Mouse (Mus musculus) heart, embryonic 10.5 days (tissue): ENCODE data around the gene Pik3r2. TPM values are rescaled to one million over a fixed set of nuclear protein-coding genes. Genes with fewer than 3 reads are reported as not detected.

Experiments used
- DNase-seq: peaks from one replicate; pipeline ENCODE4 v3.0.0-alpha.2; 2017; ENCODE audit warnings: low spot score
- H3K27ac ChIP-seq: fragments of 300-500 bp; sonication (generic); 2 replicates; pipeline ENCODE4 v1.5.1; 2016; ENCODE audit warnings: mild to moderate bottlenecking
- H3K27me3 ChIP-seq: fragments of 300-500 bp; sonication (generic); 2 replicates; pipeline ENCODE4 v1.6.1; 2016; ENCODE audit warnings: mild to moderate bottlenecking; ENCODE audit not compliant: poor library complexity, insufficient read depth, severe bottlenecking
- H3K36me3 ChIP-seq: fragments of 300-500 bp; sonication (generic); 2 replicates; pipeline ENCODE4 v1.6.1; 2016; ENCODE audit warnings: mild to moderate bottlenecking, moderate library complexity
- H3K4me1 ChIP-seq: fragments of 300-500 bp; sonication (generic); 2 replicates; pipeline ENCODE4 v1.6.1; 2016; ENCODE audit warnings: mild to moderate bottlenecking
- H3K4me3 ChIP-seq: fragments of 300-500 bp; sonication (generic); 2 replicates; pipeline ENCODE4 v1.5.1; 2016; ENCODE audit warnings: mild to moderate bottlenecking, moderate library complexity
- H3K9me3 ChIP-seq: fragments of 300-500 bp; sonication (generic); 2 replicates; pipeline ENCODE4 v1.6.1; 2016; ENCODE audit warnings: mild to moderate bottlenecking, moderate library complexity
- WGBS: fragments of 180-500 bp; shearing (Covaris S2); methylation state at CpG from one replicate; pipeline ENCODE4 v1.1.7; 2016; 5-methylcytosine and 5-hydroxymethylcytosine counted together
- polyA plus RNA-seq: library from polyadenylated mRNA; unstranded; fragments of >200 nt; fragmentation: Nextera tagmentation; extraction: Ambion mirVana; gene quantifications from 2 replicates; pipeline ENCODE4 v1.2.1, GENCODE M21; 2016

Pik3r2 gene
- polyA plus RNA-seq, 1 experiment from 2014 or later = 43.5 TPM

- peaks cover 20% of the 10 kb centered on the region; the same call in 1 of the 2 replicates for H3K27me3 ChIP-seq
- DNase-seq = no peak
- no peak overlapping the region for H3K4me3 ChIP-seq
- peaks cover 44% of the 10 kb centered on the region for H3K4me1 ChIP-seq
- H3K36me3 ChIP-seq = peaks cover 51% of the 10 kb centered on the region
- H3K27ac ChIP-seq = no peak overlapping the region
- 88% methylated on average over 25 of the region's 25 CpGs for WGBS
- H3K9me3 ChIP-seq = no peaks in the 10 kb centered on the region
Observed at GRCm38 (mm10) chr8:70786291-70787050, 10.0 kb upstream of the Pik3r2 start.

DNA sequence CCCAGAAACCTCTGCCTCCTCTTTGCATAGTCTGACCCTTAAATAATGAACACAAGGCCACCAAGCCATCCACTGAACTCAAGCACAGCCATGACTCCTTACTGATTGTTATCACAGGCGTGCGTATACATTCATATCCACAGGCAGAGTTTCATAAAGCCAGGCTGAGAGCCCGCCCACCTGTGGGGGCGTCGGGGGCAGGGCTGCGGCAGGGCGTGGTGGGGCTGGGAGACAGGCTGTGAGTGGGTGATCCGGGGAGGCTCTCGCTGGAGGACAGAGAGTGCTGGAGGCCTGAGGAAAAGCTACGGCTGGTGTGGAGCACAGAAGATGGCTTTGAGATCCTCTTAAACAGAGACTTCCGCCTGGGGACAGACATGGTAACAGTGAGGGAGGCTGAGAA is 3.6 kb upstream of the Pik3r2 start:
- no peak overlapping the region for H3K4me3 ChIP-seq
- 69% methylated on average over 11 of the region's 11 CpGs for WGBS

DNA sequence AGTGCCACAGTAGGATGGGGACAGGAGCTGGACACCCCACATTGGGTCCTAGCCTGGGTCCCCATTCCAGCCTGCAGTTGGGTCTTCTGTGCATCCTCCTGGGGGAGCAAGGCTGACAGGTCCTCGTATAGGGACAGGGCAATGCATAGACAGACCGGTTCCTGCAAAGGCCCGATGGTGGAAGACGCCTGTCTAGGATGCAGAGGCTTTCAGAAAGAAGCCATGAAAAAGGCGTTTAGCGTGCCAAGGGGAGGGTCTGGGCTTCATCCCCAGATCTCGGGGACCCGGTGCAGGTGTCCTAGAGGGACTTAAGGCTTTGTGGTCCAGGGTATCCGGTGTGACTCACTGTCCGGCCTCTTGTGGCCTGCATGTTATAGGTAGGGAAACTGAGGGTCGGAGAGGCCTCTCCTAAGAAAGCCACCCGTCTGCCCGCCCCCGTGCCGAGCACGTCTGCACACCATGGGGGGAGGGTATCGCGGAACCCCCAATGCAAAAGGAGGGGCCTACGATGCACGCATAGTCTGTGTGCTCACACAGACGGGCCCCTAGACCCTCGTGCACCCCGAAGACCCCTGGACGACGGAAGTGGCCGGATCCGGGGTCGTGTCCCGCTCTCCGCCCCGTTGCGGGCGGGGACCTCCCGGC is 540 bp downstream of the Pik3r2 start:
- Histone ChIP-seq H3K4me3 (peak overlapping the region; percentile 88), H3K36me3 (peaks cover 64% of the 10 kb centered on the region), H3K4me1 (peaks cover 47% of the 10 kb centered on the region), H3K27me3 (peaks cover 4% of the 10 kb centered on the region; the same call in 1 of the 2 replicates), H3K9me3 (no peaks in the 10 kb centered on the region), H3K27ac (peak overlapping the region; percentile 96)
- 4% methylated on average over 34 of the region's 34 CpGs for WGBS
- no peak for DNase-seq

More for the DNA sequence above, 3.6 kb upstream of the Pik3r2 start:
- no peak for DNase-seq
- Histone ChIP-seq H3K9me3 (no peaks in the 10 kb centered on the region), H3K27me3 (no peaks in the 10 kb centered on the region), H3K36me3 (peaks cover 61% of the 10 kb centered on the region), H3K4me1 (peaks cover 33% of the 10 kb centered on the region), H3K27ac (no peak overlapping the region)

DNA sequence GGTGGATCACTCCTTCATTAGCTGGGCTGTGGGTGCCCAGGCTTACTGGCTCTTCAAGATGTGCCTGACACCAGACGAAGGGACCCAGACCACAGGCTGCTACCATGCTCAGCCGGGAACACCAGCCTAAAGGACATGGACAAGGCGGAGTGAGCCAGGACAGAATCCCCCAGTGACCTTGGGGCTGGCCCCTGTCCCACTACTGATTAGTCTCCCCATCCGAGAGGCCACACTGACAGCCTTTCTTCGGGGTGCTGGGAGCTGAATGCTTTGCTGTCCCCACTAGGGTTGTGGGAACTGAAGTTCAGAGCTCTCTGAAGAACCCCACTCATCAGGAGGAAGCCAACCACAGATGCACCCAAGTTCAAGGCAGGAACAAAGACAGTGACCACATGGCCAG is 1.3 kb downstream of the Pik3r2 start:
- 86% methylated on average over 5 of the region's 5 CpGs for WGBS
- Histone ChIP-seq H3K27me3 (peaks cover 11% of the 10 kb centered on the region; the same call in 1 of the 2 replicates), H3K27ac (peak overlapping the region; percentile 96; the same call in 1 of the 2 replicates), H3K4me1 (peaks cover 47% of the 10 kb centered on the region), H3K36me3 (peaks cover 64% of the 10 kb centered on the region), H3K9me3 (no peaks in the 10 kb centered on the region), H3K4me3 (peak overlapping the region; percentile 88; the same call in 1 of the 2 replicates)
- DNase-seq = no peak

DNA sequence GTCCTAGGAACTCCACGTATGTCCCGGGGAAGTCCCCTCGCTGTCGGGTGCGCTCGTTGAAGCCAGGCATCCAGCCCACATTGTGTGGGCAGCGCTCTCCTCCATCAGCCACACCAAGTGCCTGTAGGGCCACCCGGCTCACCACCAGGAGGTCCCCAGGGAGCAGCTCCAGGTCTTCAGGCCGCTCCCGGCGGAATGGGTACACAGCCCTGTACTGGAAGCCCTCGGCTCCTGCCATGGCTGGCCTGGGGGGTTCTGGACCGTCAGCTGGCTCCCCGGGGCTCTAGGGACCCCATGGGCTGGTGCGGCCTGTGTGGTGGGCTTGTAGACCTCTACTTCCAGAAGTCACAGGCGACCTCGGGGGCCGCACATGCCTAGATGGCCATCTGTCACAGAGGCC is 1.8 kb downstream of the Pik3r2 start:
- Histone ChIP-seq H3K4me3 (no peak overlapping the region), H3K4me1 (peaks cover 44% of the 10 kb centered on the region), H3K36me3 (peaks cover 62% of the 10 kb centered on the region), H3K27me3 (peaks cover 11% of the 10 kb centered on the region; the same call in 1 of the 2 replicates), H3K9me3 (no peaks in the 10 kb centered on the region), H3K27ac (peak overlapping the region; percentile 23; the same call in 1 of the 2 replicates)
- 93% methylated on average over 18 of the region's 18 CpGs for WGBS
- no peak for DNase-seq

DNA sequence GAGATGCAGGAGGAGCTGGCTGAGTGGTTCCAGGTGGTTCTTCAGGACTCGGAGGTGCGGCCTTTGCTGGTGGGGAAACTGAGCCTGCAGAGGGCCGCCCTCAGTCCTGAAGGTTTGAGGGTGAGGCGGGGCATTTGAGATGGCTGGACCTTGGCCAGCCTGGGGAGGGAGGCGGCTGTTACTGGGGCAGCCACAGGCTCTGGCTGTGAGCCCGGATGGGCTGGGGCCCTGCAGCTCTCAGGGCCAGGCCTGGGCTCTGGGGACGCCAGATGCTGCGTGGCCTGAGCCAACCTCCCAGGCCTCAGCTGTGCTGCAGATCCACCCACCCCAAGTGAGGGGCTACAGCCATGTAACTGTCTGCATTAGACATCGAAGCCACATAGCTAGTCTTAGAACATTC is 2.7 kb downstream of the Pik3r2 start:
- Histone ChIP-seq H3K4me1 (peaks cover 44% of the 10 kb centered on the region), H3K9me3 (no peaks in the 10 kb centered on the region), H3K4me3 (peak overlapping the region; percentile 22; the same call in 1 of the 2 replicates), H3K27me3 (peaks cover 11% of the 10 kb centered on the region; the same call in 1 of the 2 replicates), H3K36me3 (peaks cover 60% of the 10 kb centered on the region), H3K27ac (no peak overlapping the region)
- 75% methylated on average over 9 of the region's 9 CpGs for WGBS
- no peak for DNase-seq

DNA sequence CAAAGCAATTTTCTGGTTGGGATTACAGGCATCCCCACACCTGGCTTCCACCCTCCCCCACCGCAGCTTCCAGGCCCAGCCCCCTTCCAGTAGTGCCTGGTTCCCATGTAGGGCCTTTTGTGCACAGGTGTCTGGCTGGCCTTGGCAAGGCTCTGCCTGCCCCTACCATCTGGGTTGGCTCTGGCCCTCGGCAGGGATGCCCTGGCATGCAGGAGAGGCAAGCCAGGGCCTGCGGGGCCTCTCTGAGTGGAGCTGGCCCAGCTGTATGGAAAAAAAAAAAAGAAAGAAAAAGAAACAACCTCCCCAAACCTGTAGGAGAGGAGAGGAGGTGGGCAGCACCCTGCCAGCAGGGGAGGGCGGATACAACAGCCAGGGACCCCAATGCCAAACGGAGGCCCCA is 3.1 kb downstream of the Pik3r2 start:
- H3K27me3 ChIP-seq = peaks cover 15% of the 10 kb centered on the region; the same call in 1 of the 2 replicates
- WGBS = 88% methylated on average over 5 of the region's 5 CpGs
- peaks cover 43% of the 10 kb centered on the region for H3K4me1 ChIP-seq
- H3K36me3 ChIP-seq = peaks cover 63% of the 10 kb centered on the region
- no peak overlapping the region for H3K27ac ChIP-seq
- no peak for DNase-seq
- no peak overlapping the region for H3K4me3 ChIP-seq
- no peaks in the 10 kb centered on the region for H3K9me3 ChIP-seq

DNA sequence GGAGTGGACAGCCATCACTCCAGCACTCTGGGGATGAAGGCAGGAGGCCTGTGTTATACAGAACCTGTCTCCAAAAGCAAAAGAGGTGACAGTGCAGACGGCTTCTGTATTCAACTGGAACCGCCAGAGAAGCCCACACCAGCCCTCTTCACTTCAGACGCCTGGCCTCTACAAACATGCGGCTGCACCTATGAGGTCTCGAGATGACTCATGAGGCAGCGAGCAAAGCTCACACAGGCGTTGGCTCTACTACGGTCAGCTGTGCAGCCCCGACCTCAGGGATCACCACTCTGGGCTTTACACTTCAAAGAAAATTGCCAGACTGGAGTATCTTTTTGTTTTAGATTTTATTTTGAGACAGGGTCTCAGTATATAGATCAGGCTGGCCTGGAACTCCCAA is 3.6 kb downstream of the Pik3r2 start:
- Histone ChIP-seq H3K27ac (no peak overlapping the region), H3K4me3 (no peak overlapping the region), H3K27me3 (peaks cover 19% of the 10 kb centered on the region; the same call in 1 of the 2 replicates), H3K36me3 (peaks cover 68% of the 10 kb centered on the region), H3K9me3 (no peaks in the 10 kb centered on the region), H3K4me1 (peaks cover 38% of the 10 kb centered on the region)
- 84% methylated on average over 9 of the region's 9 CpGs for WGBS
- DNase-seq = no peak

- no peak for DNase-seq
- Histone ChIP-seq H3K9me3 (no peaks in the 10 kb centered on the region), H3K36me3 (peaks cover 73% of the 10 kb centered on the region), H3K27ac (no peak overlapping the region), H3K4me3 (no peak overlapping the region), H3K27me3 (peaks cover 27% of the 10 kb centered on the region; the same call in 1 of the 2 replicates), H3K4me1 (peaks cover 34% of the 10 kb centered on the region)
- WGBS = 94% methylated on average over 13 of the region's 13 CpGs
Observed at GRCm38 (mm10) chr8:70772075-70772474, 4.4 kb downstream of the Pik3r2 start.

GRCm38 (mm10) chr8:70771217-70771616 is 5.3 kb downstream of the Pik3r2 start:
- Histone ChIP-seq H3K4me1 (peaks cover 39% of the 10 kb centered on the region), H3K4me3 (no peak overlapping the region), H3K27ac (no peak overlapping the region), H3K9me3 (no peaks in the 10 kb centered on the region), H3K27me3 (peaks cover 34% of the 10 kb centered on the region; the same call in 1 of the 2 replicates), H3K36me3 (peaks cover 73% of the 10 kb centered on the region)
- 87% methylated on average over 7 of the region's 7 CpGs for WGBS
- no peak for DNase-seq

DNA sequence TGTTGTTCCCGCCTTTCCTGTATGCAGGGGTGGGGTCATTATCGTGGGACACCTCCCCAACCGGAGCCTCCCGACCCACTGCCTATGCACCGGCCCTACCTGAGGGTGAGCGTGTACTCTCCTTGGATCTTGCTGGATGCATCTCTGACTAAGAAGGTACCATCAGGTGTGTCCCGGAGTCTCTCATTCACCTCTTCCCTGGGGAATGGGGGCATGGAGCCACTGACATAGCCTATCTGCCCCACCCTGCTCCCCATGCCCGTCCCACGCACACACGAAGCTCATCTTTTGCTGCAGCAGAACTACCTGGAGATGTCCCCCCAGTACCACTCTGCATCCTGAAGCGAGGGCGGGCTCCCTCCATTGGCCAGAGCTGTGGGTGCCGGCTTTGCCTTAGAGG is 5.8 kb downstream of the Pik3r2 start:
- no peak overlapping the region for H3K27ac ChIP-seq
- H3K4me3 ChIP-seq = no peak overlapping the region
- 91% methylated on average over 13 of the region's 13 CpGs for WGBS
- no peaks in the 10 kb centered on the region for H3K9me3 ChIP-seq
- peaks cover 39% of the 10 kb centered on the region for H3K4me1 ChIP-seq
- H3K36me3 ChIP-seq = peaks cover 73% of the 10 kb centered on the region
- peaks cover 34% of the 10 kb centered on the region; the same call in 1 of the 2 replicates for H3K27me3 ChIP-seq
- DNase-seq = no peak

DNA sequence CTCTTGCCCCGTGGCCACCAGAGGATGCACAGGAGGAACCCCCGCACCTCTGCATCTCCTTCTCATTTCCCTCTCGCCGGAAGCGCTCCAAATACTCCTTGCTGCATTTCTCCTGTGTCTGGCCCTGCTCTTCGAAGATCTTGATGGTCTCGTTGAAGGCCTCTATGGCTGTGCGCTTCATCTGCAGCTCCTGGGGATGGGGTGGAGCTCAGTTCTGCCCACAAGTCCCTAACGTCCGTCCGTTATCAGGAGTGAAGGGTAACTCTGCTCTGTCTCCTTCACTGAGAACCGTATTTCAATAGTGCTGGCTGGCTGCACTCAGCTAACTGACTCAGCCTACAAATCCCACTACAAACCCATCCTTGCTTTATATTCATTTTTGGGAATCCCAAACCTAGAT is 6.7 kb downstream of the Pik3r2 start:
- DNase-seq = no peak
- WGBS = 57% methylated on average over 12 of the region's 12 CpGs
- H3K27me3 ChIP-seq = peaks cover 34% of the 10 kb centered on the region; the same call in 1 of the 2 replicates
- H3K4me3 ChIP-seq = no peak overlapping the region
- peaks cover 32% of the 10 kb centered on the region for H3K4me1 ChIP-seq
- peaks cover 70% of the 10 kb centered on the region for H3K36me3 ChIP-seq
- no peak overlapping the region for H3K27ac ChIP-seq
- H3K9me3 ChIP-seq = no peaks in the 10 kb centered on the region

DNA sequence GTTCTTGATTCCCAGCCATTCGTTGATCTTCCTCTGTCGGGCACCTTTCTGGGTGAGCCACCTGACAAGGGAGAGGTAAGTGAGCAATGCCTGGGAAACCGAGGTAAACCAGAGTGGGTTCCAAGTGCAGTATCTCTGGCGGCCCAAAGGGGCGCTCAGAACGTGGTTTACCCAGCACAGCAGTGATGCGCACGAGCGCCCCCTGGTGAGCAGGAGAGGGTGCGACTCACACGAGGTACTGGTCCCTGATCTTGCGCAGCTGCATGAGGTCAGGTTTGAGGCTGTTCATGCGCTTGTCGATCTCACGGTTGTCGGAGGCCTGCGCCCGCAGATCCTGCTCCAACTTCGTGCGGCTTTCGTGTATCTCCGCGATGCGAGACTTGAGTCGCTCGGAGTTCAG is 7.2 kb downstream of the Pik3r2 start:
- no peaks in the 10 kb centered on the region for H3K9me3 ChIP-seq
- H3K27me3 ChIP-seq = peaks cover 34% of the 10 kb centered on the region; the same call in 1 of the 2 replicates
- WGBS = 5% methylated on average over 26 of the region's 26 CpGs
- H3K27ac ChIP-seq = no peak overlapping the region
- H3K4me3 ChIP-seq = no peak overlapping the region
- peak; percentile 96 for DNase-seq
- peaks cover 31% of the 10 kb centered on the region for H3K4me1 ChIP-seq
- H3K36me3 ChIP-seq = peaks cover 65% of the 10 kb centered on the region
